Mouse (Mus musculus) spleen, postnatal 4 days (tissue): ENCODE data around the gene Gm10300.

Experiments used
- DNase-seq, 2 experiments: peaks; one replicate each; pipeline ENCODE4 v3.0.0; 2022; ENCODE audit warnings: low spot score in 2 of 2

The Gm10300 gene

GRCm38 (mm10) chr4:132074077-132074932 is at the start of gene Gm10300:
Gene Gm10300, plus strand, starts transcription at chr4:132074697.
- peak; percentile 63 to 86 for DNase-seq

- no peak for DNase-seq
Measured at GRCm38 (mm10) chr4:132025264-132025663, 49.2 kb upstream of the Gm10300 start.

GRCm38 (mm10) chr4:132025738-132026527 is 48.6 kb upstream of the Gm10300 start:
- DNase-seq: no peak

- DNase-seq: peak in 1 of 2 experiments; percentile 39
Measured at GRCm38 (mm10) chr4:132027167-132027566, 47.3 kb upstream of the Gm10300 start.

GRCm38 (mm10) chr4:132027806-132028205 is 46.7 kb upstream of the Gm10300 start:
- no peak for DNase-seq

- DNase-seq: no peak
Measured at GRCm38 (mm10) chr4:132029851-132030741, 44.4 kb upstream of the Gm10300 start.

- no peak for DNase-seq
Measured at GRCm38 (mm10) chr4:132033183-132033582, 41.3 kb upstream of the Gm10300 start.

GRCm38 (mm10) chr4:132034242-132034641 is 40.3 kb upstream of the Gm10300 start:
- no peak for DNase-seq

- no peak for DNase-seq
Measured at GRCm38 (mm10) chr4:132037137-132037536, 37.4 kb upstream of the Gm10300 start.

GRCm38 (mm10) chr4:132037991-132038390 is 36.5 kb upstream of the Gm10300 start:
- no peak for DNase-seq

- DNase-seq: no peak
Measured at GRCm38 (mm10) chr4:132038809-132039208, 35.7 kb upstream of the Gm10300 start.

- DNase-seq: no peak
Measured at GRCm38 (mm10) chr4:132039521-132039920, 35.0 kb upstream of the Gm10300 start.

GRCm38 (mm10) chr4:132039975-132040645 is 34.4 kb upstream of the Gm10300 start:
- no peak for DNase-seq

- DNase-seq: no peak
Measured at GRCm38 (mm10) chr4:132041471-132042332, 32.8 kb upstream of the Gm10300 start.

GRCm38 (mm10) chr4:132043726-132044125 is 30.8 kb upstream of the Gm10300 start:
- DNase-seq: no peak

GRCm38 (mm10) chr4:132048011-132048991 is 26.2 kb upstream of the Gm10300 start:
- no peak for DNase-seq

- DNase-seq: peak; percentile 77 to 86
Measured at GRCm38 (mm10) chr4:132048995-132049404, 25.5 kb upstream of the Gm10300 start.

GRCm38 (mm10) chr4:132049549-132050200 is 24.8 kb upstream of the Gm10300 start:
- no peak for DNase-seq
